9 mouse cellular contexts compared by ENCODE assay signal in genomic region chr17:45542705-45543104, GRCm38 (mm10). TPM values are rescaled to one million over a fixed set of nuclear protein-coding genes. Genes with fewer than 3 reads are reported as not detected.
"Had no signal": no experiment of that assay in that cellular context is flagged by ENCODE, and none has a peak within 500 bp of the region (broad histone marks: within the 10 kb centered on the region; RNA-seq: fewer than 3 reads in every experiment).

No protein-coding gene starts in this region.

- DNase-seq: kidney, adult 9 months; kidney, postnatal 36 days; liver; liver, embryonic 13.5 days; liver, postnatal 0 days; right cerebral cortex, adult 18-20 months; thymus, adult 18-20 months; thymus, postnatal 14 days had no signal

RNA-seq across cellular contexts. Expression of gene Tmem151b, which starts 6.8 kb away (rescaled TPM):
- total RNA-seq: megakaryocyte-erythroid progenitor cell, adult 5-6 weeks had no signal

RNA-seq across cellular contexts. Expression of gene Tcte1, which starts 19.5 kb away (rescaled TPM):
- total RNA-seq: megakaryocyte-erythroid progenitor cell, adult 5-6 weeks had no signal
